Mouse (Mus musculus) forebrain, embryonic 11.5 days (tissue): ENCODE measurements at regions not wholly inside any gene's neighbourhood (a gene's known extent, or its start where the extent isn't known, plus 50 kb on each side); places are given as distances from the start of the nearest gene placed in this dataset.

ENCODE experiments used
- ATAC-seq: fragments of 200-750 bp; cut with Nextera tagmentation; replicated peaks from 2 replicates; pipeline ENCODE4 v1.8.0; 2017; ENCODE audit warnings: moderate TSS enrichment; ENCODE audit not compliant: low FRiP score
- DNase-seq: peaks from one replicate; pipeline ENCODE4 v3.0.0-alpha.2; 2017; ENCODE audit warnings: low spot score
- H3K27ac ChIP-seq: fragments of 300-500 bp; sonication (generic); 2 replicates; pipeline ENCODE4 v1.5.1; 2014; ENCODE audit warnings: low read depth, low read length
- H3K27me3 ChIP-seq: fragments of 300-500 bp; sonication (generic); 2 replicates; pipeline ENCODE4 v1.6.1; 2014; ENCODE audit warnings: mild to moderate bottlenecking, low read length, mixed read lengths; ENCODE audit not compliant: control insufficient read depth, insufficient read depth
- H3K36me3 ChIP-seq: fragments of 300-500 bp; sonication (generic); 2 replicates; pipeline ENCODE4 v1.6.1; 2014; ENCODE audit warnings: mild to moderate bottlenecking, low read length, moderate library complexity, mixed read lengths; ENCODE audit not compliant: control insufficient read depth, insufficient read depth
- H3K4me1 ChIP-seq: fragments of 300-500 bp; sonication (generic); replicated peaks from 2 replicates; pipeline ENCODE4 v1.6.1; 2014; ENCODE audit warnings: low read length, mixed read lengths; ENCODE audit not compliant: control insufficient read depth, insufficient read depth
- H3K4me2 ChIP-seq: fragments of 300-500 bp; sonication (generic); 2 replicates; pipeline ENCODE4 v1.6.1; 2014; ENCODE audit warnings: low read depth, mild to moderate bottlenecking, low read length, moderate library complexity, mixed read lengths; ENCODE audit not compliant: severe bottlenecking
- H3K4me3 ChIP-seq: fragments of 300-500 bp; sonication (generic); 2 replicates; pipeline ENCODE4 v1.5.1; 2014; ENCODE audit warnings: low read depth, low read length
- H3K9ac ChIP-seq: fragments of 300-500 bp; sonication (generic); 2 replicates; pipeline ENCODE4 v1.6.1; 2014; ENCODE audit warnings: low read length
- H3K9me3 ChIP-seq: fragments of 300-500 bp; sonication (generic); 2 replicates; pipeline ENCODE4 v1.6.1; 2016; ENCODE audit warnings: low read length, mixed read lengths; ENCODE audit not compliant: control insufficient read depth
- WGBS: fragments of 180-500 bp; shearing (Covaris S2); extraction: QIAGEN DNeasy Blood & Tissue Kit; methylation state at CpG from one replicate; pipeline ENCODE4 v1.1.7; 2014; 5-methylcytosine and 5-hydroxymethylcytosine counted together

DNA sequence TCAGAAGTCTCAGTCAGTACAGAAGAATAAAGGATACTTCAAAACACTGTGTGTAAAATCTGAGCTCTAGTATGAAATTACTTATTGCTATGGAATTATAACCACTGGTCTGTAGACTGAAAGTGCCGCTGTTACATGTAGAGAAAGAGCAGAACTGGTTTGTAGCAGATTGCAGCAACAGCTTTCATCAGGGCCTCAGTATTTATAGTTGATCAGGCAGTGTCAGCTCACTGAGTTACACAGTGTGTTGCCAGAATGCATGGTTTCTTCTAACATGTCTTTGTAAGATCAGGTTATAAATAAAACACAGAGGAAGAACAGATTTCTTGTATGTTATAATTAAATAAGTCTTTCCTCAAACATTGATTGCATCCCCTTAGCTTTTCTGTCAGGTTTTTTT is 347.6 kb upstream of the Grik2 start:
- 95% methylated on average over 1 of the region's 1 CpGs for WGBS
- Histone ChIP-seq H3K4me2 (no peak overlapping the region), H3K9me3 (no peaks in the 10 kb centered on the region), H3K27ac (no peak overlapping the region), H3K9ac (no peak overlapping the region), H3K36me3 (no peaks in the 10 kb centered on the region), H3K4me3 (no peak overlapping the region), H3K27me3 (no peaks in the 10 kb centered on the region), H3K4me1 (no peaks in the 10 kb centered on the region)
- ATAC-seq (no peak), DNase-seq (no peak)

DNA sequence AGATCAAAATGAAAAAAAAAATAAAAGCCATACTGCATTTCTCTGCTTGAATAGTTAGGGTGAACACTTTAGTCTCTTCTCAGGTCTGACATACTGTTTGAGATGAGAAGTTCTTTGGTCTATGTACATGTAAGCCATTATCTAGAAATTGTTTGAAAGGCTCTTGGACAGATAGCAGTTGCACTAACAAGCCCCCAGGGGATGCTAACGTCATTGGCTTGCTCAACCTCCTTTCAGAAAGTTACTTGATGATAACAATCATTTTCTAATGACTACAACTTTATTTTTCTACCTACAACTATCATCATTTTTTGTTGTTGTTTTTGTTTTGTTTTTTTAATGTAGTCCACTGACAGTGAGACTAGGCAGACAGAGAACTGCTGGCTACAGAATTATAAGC is 346.9 kb upstream of the Grik2 start:
- Histone ChIP-seq H3K36me3 (no peaks in the 10 kb centered on the region), H3K4me1 (no peaks in the 10 kb centered on the region), H3K27me3 (no peaks in the 10 kb centered on the region), H3K4me2 (no peak overlapping the region), H3K9ac (no peak overlapping the region), H3K9me3 (no peaks in the 10 kb centered on the region), H3K4me3 (no peak overlapping the region), H3K27ac (no peak overlapping the region)
- ATAC-seq (no peak), DNase-seq (no peak)
- WGBS, result 42% methylated on average over 1 of the region's 1 CpGs
